Mouse (Mus musculus): ENCODE data around the gene A630010A05Rik. TPM values are rescaled to one million over a fixed set of nuclear protein-coding genes. Genes with fewer than 3 reads are reported as not detected.
"Not testable (repeated sequence)": the region's sequence is repeated elsewhere in the genome, so short reads cannot be mapped to it uniquely, and the experiment has no call there.

A630010A05Rik gene
- polyA plus RNA-seq (2012; rRNA removed), result not detected in 2 replicates

- 84% methylated on average over 1 of the region's 1 CpGs for WGBS
- Histone ChIP-seq H3K27ac (ENCODE audit: insufficient read depth, low read depth, low read length) (no peak within 1 kb of the TSS), H3K27me3 (replicated peaks; ENCODE audit: control insufficient read depth, insufficient read depth, low read length) (no peaks in the 10 kb centered on the region), H3K36me3 (ENCODE audit: control insufficient read depth, insufficient read depth, low read length) (no peaks in the 10 kb centered on the region), H3K4me3 (ENCODE audit: insufficient read depth, low read depth, low read length) (no peak within 1 kb of the TSS), H3K4me1 (ENCODE audit: control insufficient read depth, insufficient read depth, low read length) (no peaks in the 10 kb centered on the region)
- TF ChIP-seq CTCF (conservative IDR thresholded peaks at IDR 0.05; ENCODE audit: insufficient read depth, insufficient read length, low read depth, low read length) (no peak), POLR2A (IDR thresholded peaks at IDR 0.05; ENCODE audit: low read depth, low read length) (no peak)
- no peak for DNase-seq
Measured at GRCm38 (mm10) chr16:14562017-14562416, at the start of gene A630010A05Rik. Gene A630010A05Rik (plus strand): TSS chr16:14562317.

GRCm38 (mm10) chr16:14535766-14536165 lies 26.4 kb upstream of the A630010A05Rik start:
- Histone ChIP-seq H3K4me3 (ENCODE audit: insufficient read depth, low read depth, low read length) (no peak overlapping the region), H3K27ac (ENCODE audit: insufficient read depth, low read depth, low read length) (no peak overlapping the region), H3K4me1 (ENCODE audit: control insufficient read depth, insufficient read depth, low read length) (no peaks in the 10 kb centered on the region), H3K27me3 (replicated peaks; ENCODE audit: control insufficient read depth, insufficient read depth, low read length) (no peaks in the 10 kb centered on the region; the same call in 1 of the 2 replicates), H3K36me3 (ENCODE audit: control insufficient read depth, insufficient read depth, low read length) (no peaks in the 10 kb centered on the region)
- TF ChIP-seq CTCF (conservative IDR thresholded peaks at IDR 0.05; ENCODE audit: insufficient read depth, insufficient read length, low read depth, low read length) (no peak), POLR2A (IDR thresholded peaks at IDR 0.05; ENCODE audit: low read depth, low read length) (no peak)
- DNase-seq, result no peak

- 51% methylated on average over 1 of the region's 1 CpGs for WGBS
- not testable (repeated sequence) for H3K27ac ChIP-seq (ENCODE audit: insufficient read depth, low read depth, low read length); H3K27me3 ChIP-seq (replicated peaks; ENCODE audit: control insufficient read depth, insufficient read depth, low read length); H3K36me3 ChIP-seq (ENCODE audit: control insufficient read depth, insufficient read depth, low read length); H3K4me1 ChIP-seq (ENCODE audit: control insufficient read depth, insufficient read depth, low read length); DNase-seq; H3K4me3 ChIP-seq (ENCODE audit: insufficient read depth, low read depth, low read length)
Measured at GRCm38 (mm10) chr16:14557191-14557590, 4.9 kb upstream of the A630010A05Rik start.

Other genes starting within 250 kb of the A630010A05Rik start
- gene Fopnl, start 244.9 kb upstream of the A630010A05Rik start, polyA plus RNA-seq (2012; rRNA removed), result 32.4 and 34.6 TPM in 2 replicates
- gene Abcc1, start 200.8 kb upstream of the A630010A05Rik start, polyA plus RNA-seq (2012; rRNA removed), result 26.5 and 29.8 TPM in 2 replicates